Mouse (Mus musculus): ENCODE results near the gene Mapk12.

Mapk12 gene

DNA sequence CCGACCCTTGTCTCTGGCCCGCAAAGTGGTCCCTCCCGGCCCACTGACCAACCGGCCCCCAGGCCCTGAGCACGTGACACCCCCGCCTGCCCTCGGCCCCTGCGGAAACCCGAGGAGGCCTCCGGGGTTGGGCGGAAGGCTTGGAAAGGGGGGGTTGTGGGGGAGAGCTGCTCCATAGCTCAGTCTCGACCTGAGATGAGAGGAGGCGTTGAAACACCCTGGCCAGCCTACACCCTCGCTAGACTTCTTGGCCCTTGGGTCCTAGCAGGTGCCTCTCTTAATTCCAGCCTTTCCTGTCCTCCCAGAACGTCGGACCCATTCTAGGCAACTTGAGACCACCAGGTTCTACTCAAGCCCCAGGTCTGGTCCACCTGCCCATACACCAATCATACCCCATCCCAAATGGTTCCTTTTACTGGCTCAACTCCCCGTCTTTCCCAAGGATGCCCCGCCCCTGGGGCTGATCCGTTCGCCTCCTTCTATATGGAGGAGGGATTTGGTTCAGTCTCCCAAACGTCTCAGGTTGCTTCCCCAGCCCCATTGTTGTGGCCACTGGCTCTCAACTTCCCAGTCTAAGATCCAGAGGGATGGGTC lies at the start of gene Mapk12:
Gene Mapk12 (minus strand): TSS at position 45 of the 594 bp plus-strand sequence.
- DNase-seq (ENCODE audit: low read depth, low spot score), result no peak

DNA sequence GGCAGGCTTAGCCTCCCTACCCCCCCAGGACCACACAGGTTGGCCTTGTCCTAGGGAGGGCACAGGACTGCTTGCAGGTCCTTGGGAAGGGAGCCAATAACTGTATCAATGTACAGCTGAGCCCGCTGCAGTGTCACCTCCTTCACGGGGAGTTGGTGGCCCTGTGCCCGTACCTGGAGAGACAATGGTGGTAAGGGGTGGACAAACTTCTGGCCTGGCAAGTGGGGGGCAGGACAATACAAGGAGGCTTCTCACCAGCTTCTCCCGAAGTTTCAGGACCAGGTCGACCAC lies 44.4 kb upstream of the Mapk12 start:
- DNase-seq (ENCODE audit: low read depth, low spot score), result no peak

DNA sequence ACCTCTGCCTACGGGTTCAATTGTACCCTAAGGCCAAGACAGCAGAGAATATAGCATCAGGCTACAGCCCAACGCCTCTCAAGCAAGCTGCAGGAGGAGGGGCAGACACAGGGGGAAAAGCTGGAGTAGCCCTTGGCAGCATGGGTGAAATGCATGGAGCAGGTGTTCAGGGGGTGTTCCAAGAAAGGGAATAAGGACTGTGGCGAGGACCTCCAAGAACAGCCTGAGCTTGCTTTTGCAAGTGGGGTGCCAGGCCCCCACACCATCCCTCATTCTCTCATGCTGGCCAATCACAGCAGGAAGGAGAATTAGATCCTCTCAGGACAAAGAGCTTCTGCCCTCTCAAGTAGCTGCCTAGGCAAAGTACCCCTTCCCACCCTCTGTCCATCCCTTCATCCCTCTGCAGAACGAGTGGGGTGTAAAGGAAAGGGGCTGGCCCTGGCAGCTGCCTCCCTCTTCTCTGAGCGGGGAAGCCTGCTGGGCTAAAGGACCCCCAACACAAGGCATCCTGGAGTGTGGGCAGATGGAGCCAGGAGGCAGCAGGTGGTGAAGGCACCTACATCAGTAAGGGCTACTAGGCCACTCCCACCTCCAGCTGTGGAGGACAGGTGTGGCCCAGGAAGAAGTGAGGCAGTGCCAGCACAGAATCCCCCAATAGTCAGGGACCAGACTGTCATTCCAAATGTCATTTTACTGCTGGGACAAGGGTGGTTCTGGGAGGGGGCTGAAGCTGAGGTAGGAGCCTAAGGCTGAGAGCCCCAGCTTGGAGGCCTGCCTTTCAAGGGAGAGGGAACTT lies 43.8 kb upstream of the Mapk12 start:
- no peak for DNase-seq (ENCODE audit: low read depth, low spot score)

DNA sequence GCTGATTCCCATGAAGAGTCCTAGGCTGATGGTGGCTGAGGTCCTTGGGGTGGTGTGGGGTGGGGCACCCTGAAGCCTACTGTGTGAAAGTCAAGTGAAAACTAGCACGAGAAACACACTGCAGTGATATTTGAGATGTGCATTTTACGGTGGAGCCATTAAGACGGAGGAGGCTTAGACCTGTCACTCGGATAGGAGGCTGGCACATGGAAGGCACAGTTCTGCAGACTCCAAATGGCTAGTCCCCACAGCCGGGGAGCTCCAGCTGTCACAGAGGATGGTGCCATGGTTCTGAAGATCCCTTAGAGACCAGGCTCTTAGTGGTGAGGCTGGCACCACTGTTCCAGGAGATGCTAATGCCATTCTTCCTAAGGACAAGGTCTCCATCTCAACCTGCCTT lies 42.3 kb upstream of the Mapk12 start:
- DNase-seq (ENCODE audit: low read depth, low spot score), result no peak

DNA sequence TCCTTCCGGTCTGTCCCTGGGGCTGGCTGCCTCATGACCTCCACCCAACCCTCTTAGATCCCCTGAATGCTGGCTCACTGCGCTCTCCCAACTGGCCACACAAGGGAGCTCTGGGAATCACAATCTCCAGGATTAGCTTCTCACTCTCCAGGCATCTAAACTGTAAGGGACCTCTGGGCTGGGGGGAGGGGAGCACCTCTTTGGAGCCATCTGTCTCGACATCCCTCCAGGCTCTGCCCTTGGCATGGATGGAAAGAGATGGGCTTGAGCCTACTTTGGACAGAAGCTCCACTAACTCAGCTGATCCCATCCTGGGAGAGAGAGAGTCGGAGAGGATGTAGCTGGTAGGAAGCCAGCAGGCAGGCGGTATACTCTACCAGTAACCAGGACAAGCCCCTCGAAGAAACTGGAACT lies 41.8 kb upstream of the Mapk12 start:
- no peak for DNase-seq (ENCODE audit: low read depth, low spot score)

DNA sequence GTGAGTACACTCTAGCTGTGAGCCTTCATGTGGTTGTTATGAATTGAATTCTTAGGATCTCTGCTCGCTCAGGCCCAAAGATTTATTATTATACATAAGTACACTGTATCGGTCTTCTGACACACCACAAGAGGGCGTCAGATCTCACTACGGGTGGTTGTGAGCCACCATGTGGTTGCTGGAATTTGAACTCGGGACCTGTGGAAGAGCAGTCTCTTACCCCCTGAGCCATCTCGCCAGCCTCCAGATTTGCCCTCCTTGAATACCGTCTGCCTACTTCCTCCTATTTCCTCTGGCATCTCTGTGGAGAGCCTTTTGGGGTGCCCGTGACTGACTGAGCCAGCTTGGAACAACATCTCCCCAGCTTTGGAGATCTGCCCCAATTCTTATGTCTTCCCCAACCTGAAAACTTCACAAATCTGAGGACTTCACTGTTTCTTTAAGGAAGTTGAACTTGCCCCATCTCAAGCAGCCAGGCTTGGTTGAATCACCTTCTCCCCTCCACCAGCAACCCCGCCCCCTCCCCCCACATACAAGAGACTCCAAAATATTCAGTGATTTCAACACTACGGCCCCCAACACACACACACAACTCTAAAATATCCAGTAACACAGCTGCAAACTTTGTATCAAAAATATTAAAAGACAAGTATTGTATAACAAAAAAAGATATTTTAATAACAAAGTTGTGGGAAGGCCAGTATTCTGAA lies 41.2 kb upstream of the Mapk12 start:
- no peak for DNase-seq (ENCODE audit: low read depth, low spot score)

DNA sequence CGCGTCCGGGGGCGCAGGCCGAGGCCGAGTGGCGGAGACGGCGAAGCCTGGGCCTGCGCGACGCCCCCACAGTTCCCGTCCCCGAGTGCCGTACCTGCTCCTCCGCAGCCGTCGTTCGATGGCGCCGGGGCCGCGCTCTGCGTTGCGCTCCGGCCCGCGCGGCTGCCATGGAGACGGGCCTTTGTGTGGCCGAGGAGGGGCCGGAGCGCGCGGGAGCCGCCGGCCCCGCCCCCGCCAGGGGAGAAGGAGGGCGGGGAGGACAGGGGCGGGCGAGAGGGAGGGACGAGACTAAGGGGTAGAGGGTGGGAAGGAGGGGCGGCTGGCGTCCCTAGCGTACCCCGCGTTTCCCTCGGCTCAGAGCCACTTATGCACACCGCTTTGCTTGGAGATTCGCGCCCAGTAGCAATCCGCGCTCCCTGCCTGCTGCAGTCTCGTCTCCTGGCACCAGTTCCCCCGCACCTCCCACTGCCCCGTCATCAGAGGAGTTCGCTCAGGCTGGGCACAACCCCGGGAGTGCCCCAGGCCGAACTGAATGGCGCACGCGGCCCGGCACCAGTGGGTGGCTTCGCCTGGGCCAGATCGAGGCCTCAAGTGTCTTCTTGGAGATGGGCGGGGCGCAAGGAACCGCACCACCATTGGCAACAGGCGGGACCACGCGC lies 40.2 kb upstream of the Mapk12 start, which contains the start of gene Plxnb2:
Gene Plxnb2 (minus strand): TSS at position 218 of the 659 bp plus-strand sequence.
- DNase-seq (ENCODE audit: low read depth, low spot score), result peak; percentile 78

DNA sequence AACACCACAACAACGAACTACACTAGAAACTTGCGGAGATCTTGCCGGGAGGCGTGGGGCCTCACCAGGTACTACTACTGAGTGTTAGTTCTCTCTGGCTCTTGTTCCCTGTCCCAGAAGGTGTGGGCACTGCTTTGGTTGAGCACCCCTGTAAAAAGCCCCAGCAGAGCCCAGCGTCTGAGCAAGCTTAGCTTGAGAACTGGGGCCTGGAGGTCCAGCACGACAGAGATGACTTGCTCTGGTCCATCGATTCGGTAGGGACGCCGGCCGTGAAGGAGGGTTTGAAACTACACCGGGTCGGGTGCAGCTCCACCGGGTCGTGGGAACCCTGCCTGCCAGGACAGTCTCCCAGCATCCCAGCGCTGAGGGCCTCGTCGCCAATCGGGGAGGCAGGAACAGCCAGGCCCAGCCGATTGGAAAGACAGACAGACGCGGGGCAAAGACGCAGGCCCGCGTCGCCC lies 39.6 kb upstream of the Mapk12 start:
- no peak for DNase-seq (ENCODE audit: low read depth, low spot score)

DNA sequence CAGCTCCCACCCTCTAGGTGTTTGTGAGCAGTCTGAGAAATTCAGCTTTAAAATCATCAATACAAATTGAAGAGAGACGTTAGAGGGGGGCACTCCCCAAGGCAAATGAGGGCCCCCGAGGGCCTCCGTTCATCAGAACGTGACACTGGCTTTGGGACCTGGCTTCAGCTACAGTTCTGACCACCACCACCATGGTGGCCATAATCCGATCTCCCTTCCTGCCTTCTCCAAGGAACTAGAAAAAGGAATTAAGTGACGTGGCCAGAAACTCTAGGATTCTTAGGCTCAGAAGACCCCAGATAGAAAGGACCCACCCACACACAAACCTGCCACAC lies 39.1 kb upstream of the Mapk12 start:
- DNase-seq (ENCODE audit: low read depth, low spot score), result no peak

DNA sequence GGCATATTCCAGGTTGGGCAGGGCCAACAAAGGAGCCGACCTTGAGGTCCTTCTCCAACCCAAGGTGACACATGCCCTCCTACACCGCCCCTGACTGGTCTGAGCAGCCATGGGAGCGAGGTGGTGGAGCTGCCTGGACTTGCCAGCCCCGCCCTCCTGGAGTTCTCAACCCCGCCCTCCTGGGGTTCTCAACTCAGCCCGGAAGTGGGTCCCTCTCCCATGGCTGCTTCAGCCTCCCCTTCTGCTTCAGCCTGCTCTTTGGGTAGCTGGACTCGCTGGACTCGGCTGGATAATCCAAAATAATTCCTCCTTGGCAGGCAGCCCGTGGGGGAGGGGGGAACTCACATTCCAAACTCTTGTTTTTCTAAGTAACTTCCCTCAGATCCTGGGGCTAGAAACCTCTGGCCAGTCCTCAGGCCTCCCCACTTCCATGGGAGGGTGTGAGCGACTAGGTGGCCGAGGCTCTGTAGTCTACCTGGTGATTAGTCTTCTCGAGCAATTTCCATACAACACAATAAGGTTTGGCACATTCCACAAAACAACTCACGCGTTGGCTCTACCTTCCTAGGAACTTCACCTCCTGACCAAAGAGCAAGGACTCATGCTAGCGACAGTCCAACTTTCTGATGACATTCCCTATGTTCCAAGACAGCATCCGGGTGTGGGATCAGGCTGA lies 38.6 kb upstream of the Mapk12 start:
- DNase-seq (ENCODE audit: low read depth, low spot score), result no peak

DNA sequence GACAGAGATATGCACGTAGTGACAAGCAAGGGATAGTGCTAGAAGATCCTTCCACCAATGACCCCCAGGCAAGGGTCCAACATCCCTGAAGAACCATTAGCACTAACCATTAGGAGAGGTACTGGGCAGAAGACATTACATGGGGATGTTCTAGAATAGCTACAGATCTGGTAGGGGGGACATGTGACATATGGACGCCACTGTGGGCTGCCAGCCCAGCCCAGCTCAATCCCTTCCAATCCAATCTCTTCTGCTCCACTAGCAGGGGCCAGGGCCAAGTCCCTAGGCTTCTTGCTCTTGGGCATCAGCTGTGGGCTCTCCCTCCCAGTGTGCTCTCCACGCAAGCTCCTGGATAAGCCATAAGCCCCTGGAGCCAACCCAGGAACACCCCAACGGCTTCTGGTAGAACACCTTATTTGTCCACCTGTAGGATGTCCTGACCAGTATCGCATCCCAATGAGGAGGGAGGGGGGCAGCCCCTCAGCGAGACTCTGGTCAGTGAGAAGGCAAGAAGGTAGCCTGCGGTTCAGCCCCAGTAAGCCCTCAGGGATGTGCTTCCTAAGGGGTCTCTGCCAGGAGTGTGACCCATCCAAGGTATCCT lies 37.9 kb upstream of the Mapk12 start:
- DNase-seq (ENCODE audit: low read depth, low spot score), result no peak

DNA sequence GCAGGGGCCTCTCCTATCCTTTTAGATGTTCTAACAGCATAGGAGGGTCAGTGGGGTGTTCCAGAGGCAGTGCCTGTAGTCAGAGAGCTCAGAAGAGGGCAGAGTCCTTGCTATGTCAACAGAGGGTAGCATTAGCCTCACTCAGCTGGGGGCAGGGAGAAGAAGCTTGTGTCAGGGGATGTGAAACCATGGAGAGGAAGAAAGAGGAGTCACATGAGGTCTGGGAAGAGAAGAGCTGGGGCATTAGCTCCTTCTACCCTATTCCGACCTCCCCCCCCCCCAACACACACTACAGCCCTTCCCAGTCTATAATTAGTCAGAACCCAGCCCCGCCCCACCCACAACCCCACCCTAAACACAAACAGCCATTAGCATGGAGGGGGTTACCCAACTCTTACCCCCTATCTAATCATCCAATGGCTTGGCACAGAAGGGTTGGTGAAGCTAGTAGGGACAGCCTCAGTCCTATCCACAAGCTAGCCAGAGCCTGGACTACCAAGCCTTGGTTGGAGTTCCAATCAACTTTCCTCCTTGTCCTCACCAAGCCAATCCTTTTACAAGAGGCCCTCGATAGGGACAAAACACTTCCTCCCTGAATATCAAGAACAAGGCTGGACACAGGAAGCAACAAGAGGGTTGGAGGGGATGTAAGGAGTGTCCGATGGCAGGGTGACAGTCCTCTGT lies 37.2 kb upstream of the Mapk12 start:
- DNase-seq (ENCODE audit: low read depth, low spot score), result no peak

DNA sequence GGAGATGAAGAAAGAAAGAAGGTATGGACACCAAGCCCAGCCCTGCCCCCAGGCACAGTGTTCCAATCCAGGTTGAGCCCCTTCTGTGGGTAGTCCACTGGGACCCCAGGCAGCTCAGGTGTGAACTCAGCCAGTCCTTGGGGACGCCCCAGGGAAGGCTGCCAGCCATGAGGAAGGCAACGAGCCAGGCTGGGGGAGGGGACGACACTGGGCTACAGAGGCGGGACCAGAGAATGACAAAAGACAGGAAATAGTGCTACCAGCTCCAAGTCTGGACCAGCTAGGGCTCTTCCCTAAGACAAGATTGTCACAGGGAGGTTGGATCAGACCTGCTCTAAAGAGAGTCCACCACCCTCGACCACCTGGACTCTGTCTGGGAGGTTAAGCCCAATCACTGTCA lies 36.6 kb upstream of the Mapk12 start:
- no peak for DNase-seq (ENCODE audit: low read depth, low spot score)

DNA sequence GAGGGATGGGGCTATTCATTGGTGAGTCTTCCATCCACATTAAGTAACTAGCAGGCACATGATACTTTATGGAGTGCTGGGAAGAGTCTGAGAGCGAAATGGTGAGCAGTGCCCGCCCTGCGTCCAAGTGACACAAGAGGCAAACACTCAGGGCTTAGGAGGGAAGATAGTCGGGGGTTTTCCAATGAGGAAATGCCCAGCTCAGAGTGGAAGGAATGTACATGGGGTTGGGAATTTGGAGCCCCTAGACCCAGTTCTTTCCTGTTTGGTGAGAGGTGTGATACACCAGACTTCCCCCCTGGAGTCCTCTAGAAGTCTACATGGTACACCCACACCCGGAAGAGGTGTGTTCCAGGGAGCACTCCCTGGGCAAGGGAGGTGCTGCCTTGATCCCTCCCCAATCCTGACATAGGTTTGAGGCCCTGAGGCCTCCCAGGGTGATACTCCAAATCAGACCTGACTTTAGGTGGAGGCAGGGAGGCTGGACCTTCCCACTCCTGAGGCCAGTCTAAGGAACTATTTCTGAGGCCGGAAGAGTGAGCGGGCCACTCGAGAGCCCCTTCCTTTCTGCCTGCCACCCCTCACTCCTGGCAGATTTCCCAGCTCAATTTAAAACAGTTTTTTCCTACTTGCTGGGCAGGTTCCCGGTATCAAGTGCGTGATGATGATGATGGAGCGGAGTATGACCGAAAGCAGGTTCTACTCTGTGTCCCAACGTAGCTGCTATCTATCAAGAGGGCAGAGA lies 35.1 kb upstream of the Mapk12 start:
- DNase-seq (ENCODE audit: low read depth, low spot score), result no peak

DNA sequence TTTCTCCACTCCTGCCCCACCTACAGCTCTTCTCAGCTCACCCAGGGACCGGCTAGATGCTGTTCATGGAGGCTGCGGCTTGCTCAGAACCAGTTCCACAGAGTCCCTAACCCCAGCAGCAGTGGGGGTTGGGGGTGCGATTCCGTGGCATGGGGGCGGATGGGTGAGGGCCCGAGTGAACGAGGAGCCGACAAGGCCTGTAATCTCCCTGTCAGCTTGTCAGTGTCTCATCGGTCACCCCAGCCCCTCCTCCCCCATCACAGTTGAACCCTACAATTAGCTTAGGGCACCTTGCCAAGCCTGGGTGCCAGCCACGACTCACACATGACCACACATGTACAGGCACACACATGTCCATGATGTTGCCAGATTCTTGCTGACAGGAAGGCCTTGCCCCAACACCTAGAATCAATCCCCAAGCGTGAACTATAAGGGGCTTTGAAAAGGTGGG lies 34.4 kb upstream of the Mapk12 start:
- no peak for DNase-seq (ENCODE audit: low read depth, low spot score)

DNA sequence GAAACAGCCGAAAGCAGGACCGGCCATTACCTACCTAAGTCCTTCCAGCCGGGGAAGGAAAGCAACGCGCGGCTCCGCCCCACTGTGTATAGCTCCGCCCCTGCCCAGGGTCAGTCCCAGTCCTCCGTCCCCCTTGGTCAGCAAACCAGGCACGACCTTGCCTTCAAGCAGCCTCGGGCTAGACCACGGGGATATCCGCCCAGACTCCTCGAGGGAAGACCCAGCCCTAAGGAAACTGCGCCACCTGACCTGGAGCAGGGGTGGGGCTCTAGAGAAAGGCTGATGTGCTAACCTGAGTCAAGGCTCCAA lies 33.4 kb upstream of the Mapk12 start:
- DNase-seq (ENCODE audit: low read depth, low spot score), result no peak

DNA sequence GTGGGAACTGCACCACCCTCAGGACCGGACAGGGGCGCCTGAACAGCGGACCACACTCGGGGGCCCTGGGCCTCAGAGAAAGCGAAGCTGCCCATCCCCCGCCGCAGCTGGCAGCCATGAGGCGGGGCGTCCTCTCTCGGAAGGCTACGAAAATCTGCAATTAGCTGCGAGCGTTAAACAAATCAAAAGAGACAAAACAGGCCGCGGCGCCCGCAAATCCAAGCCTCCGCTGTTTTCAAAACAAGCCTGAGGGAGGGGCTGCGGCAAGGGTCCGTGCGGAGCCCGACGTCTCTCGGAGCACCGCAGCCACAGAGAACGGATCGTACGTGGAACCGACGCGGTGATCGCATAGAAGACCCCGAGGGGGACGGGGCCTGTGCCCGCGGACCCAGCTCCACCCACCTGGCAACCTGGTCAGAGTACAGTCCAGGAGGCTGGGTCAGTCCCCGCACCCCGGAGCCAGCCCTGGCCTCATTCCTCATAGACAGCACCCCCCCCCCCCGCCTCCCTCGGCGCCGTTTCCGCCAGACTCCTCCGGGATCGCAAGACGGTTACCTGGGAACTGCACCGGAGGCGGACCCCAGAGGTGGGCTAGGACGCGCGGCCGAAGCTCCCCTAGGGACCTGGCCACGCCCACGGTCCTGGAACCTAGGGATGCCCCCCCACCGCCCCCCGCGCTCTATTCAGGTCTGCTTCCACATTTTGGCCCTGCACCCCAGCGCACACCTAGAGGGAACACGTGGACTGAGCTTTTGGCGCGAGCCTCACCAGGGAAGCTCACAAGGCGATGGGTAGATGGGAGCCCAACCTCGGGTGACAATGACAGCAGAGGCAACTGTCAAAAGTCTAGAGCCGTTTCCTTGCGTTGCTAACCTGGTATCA lies 32.8 kb upstream of the Mapk12 start:
- DNase-seq (ENCODE audit: low read depth, low spot score), result no peak

DNA sequence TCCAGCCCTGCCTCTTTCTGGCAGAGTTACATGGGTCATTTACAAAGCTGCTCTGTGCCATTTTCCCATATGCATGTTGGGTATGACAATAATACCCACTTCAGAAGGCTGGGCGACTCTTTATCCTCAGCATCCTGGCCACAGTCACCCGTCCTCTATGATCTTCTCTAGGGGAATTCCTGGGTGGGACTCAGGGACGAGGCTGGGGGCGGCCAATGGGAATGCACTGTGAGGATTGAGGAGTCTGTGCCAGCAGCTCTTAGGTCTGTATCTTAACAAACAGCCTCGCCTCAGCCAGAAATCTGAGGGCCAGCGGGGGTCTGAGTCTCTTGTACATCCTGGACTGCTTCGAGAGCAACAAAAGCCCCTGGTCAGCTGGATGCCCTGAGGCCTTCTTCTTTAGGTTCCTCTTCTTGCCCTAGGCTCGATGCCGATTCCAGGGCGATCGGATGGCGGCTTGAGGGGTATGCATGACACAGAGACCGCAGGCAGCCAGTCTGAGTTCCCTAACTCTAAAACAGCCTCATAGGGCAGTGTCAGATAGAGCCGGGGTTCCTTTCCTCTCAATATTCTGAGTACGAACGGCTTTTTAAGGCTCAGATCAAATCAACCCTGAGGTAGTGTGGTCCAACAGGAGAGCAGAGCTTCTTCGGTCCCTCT lies 31.9 kb upstream of the Mapk12 start:
- no peak for DNase-seq (ENCODE audit: low read depth, low spot score)

Data from embryo, embryonic 11.5 days (tissue).